Mouse (Mus musculus) c-Kit-negative CD71-positive TER-119-positive erythroid progenitor cells, embryonic 14.5 days (primary cell): ENCODE measurements around the gene Vmn1r17.
"Not testable (repeated sequence)": the region's sequence is repeated elsewhere in the genome, so short reads cannot be mapped to it uniquely, and the experiment has no call there.

Experiments
- DNase-seq: peaks from one replicate; pipeline ENCODE4 v3.0.0-alpha.2; 2013; ENCODE audit warnings: low read depth, low spot score

The Vmn1r17 gene

GRCm38 (mm10) chr6:57363627-57364026 lies at the start of gene Vmn1r17:
TSS of gene Vmn1r17 (minus strand) at chr6:57363727.
- DNase-seq = no peak

- not testable (repeated sequence) for DNase-seq
Measured at GRCm38 (mm10) chr6:57403480-57403879, 40.0 kb upstream of the Vmn1r17 start, which contains the start of gene Vmn1r19. TSS of gene Vmn1r19 (plus strand) at chr6:57403780.

- no peak for DNase-seq
Measured at GRCm38 (mm10) chr6:57395683-57396082, 32.2 kb upstream of the Vmn1r17 start, which contains the start of gene Vmn1r18. TSS of gene Vmn1r18 (minus strand) at chr6:57395783.

- DNase-seq = no peak
Measured at GRCm38 (mm10) chr6:57367496-57367895, 4.0 kb upstream of the Vmn1r17 start.

- not testable (repeated sequence) for DNase-seq
Measured at GRCm38 (mm10) chr6:57365866-57366265, 2.3 kb upstream of the Vmn1r17 start.

- no peak for DNase-seq
Measured at GRCm38 (mm10) chr6:57356864-57357263, 6.7 kb downstream of the Vmn1r17 start.

- DNase-seq = no peak
Measured at GRCm38 (mm10) chr6:57329394-57329793, 34.1 kb downstream of the Vmn1r17 start, which contains the start of gene Vmn1r16. TSS of gene Vmn1r16 (minus strand) at chr6:57329494.

GRCm38 (mm10) chr6:57326176-57326575 lies 37.4 kb downstream of the Vmn1r17 start:
- no peak for DNase-seq
